7 mouse cellular contexts compared by ENCODE assay signal in genomic region chr11:62573959-62574702, GRCm38 (mm10). TPM values are rescaled to one million over a fixed set of nuclear protein-coding genes. Genes with fewer than 3 reads are reported as not detected.
DNase-seq lines count a peak whose midpoint lies in the region; ATAC-seq and TF ChIP-seq lines count a peak whose summit lies in the region.

Trpv2 (plus strand) TSS chr11:62574486.

- DNase-seq in lung, postnatal 0 days (ENCODE audit: low spot score) = no peak
- no peak for DNase-seq in lung, adult 18-20 months
- no peak for DNase-seq in layer of hippocampus, postnatal 14 days (ENCODE audit: low spot score in 2 of 2)
- DNase-seq in midbrain, embryonic 14.5 days = no peak
- no peak for DNase-seq in Muller cell, postnatal 12 days (ENCODE audit: inconsistent ontology term)
- no peak for DNase-seq in cerebellum, postnatal 25 days

- H3K27me3 ChIP-seq in lung, postnatal 0 days (replicated peaks; ENCODE audit: insufficient read depth, low read length) = no peaks in the 10 kb centered on the region
- H3K27me3 ChIP-seq in embryonic facial prominence, embryonic 15.5 days = no peaks in the 10 kb centered on the region
- no peaks in the 10 kb centered on the region for H3K27me3 ChIP-seq in midbrain, embryonic 14.5 days (ENCODE audit: control insufficient read depth, insufficient read depth, low read length)

- H3K4me1 ChIP-seq in lung, postnatal 0 days (ENCODE audit: insufficient read depth, low read depth, low read length) = no peaks in the 10 kb centered on the region
- peaks cover 16% of the 10 kb centered on the region for H3K4me1 ChIP-seq in embryonic facial prominence, embryonic 15.5 days
- H3K4me1 ChIP-seq in midbrain, embryonic 14.5 days (ENCODE audit: control insufficient read depth, insufficient read depth, low read length) = peaks cover 12% of the 10 kb centered on the region

- TF ChIP-seq EP300 in lung, postnatal 0 days (IDR thresholded peaks at IDR 0.05) = no peak

- peak within 1 kb of the TSS; percentile 46 for H3K4me3 ChIP-seq in lung, postnatal 0 days (ENCODE audit: low read depth, low read length)
- H3K4me3 ChIP-seq in embryonic facial prominence, embryonic 15.5 days (replicated peaks) = peak within 1 kb of the TSS; percentile 56
- H3K4me3 ChIP-seq in midbrain, embryonic 14.5 days (replicated peaks; ENCODE audit: low read depth, low read length) = peak within 1 kb of the TSS; percentile 59

- peak within 1 kb of the TSS; percentile 16; the same call in 1 of the 2 replicates for H3K9ac ChIP-seq in lung, postnatal 0 days (replicated peaks; ENCODE audit: low read depth)
- no peak within 1 kb of the TSS for H3K9ac ChIP-seq in embryonic facial prominence, embryonic 15.5 days
- H3K9ac ChIP-seq in midbrain, embryonic 14.5 days (replicated peaks; ENCODE audit: low read length) = peak within 1 kb of the TSS; percentile 75

- no peaks in the 10 kb centered on the region for H3K36me3 ChIP-seq in lung, postnatal 0 days (ENCODE audit: insufficient read depth, low read length)
- no peaks in the 10 kb centered on the region for H3K36me3 ChIP-seq in embryonic facial prominence, embryonic 15.5 days
- 0 out of 2 replicates have a peak, but pooled peaks cover 3% of the 10 kb centered on the region for H3K36me3 ChIP-seq in midbrain, embryonic 14.5 days (ENCODE audit: control insufficient read depth, insufficient read depth, low read length)

- H3K27ac ChIP-seq in lung, postnatal 0 days (ENCODE audit: low read length) = no peak within 1 kb of the TSS
- H3K27ac ChIP-seq in embryonic facial prominence, embryonic 15.5 days (replicated peaks) = no peak within 1 kb of the TSS
- no peak within 1 kb of the TSS for H3K27ac ChIP-seq in midbrain, embryonic 14.5 days (replicated peaks; ENCODE audit: low read depth, low read length)

- ATAC-seq in lung, postnatal 0 days = no peak
- no peak for ATAC-seq in embryonic facial prominence, embryonic 15.5 days (ENCODE audit: insufficient number of reproducible peaks, low FRiP score, low TSS enrichment, low read depth)
- ATAC-seq in midbrain, embryonic 14.5 days (ENCODE audit: low FRiP score, low TSS enrichment) = no peak

- 67% methylated on average over 6 of the region's 6 CpGs for WGBS in lung, postnatal 0 days
- WGBS in embryonic facial prominence, embryonic 15.5 days = 73% methylated on average over 6 of the region's 6 CpGs
- WGBS in midbrain, embryonic 14.5 days = 84% methylated on average over 6 of the region's 6 CpGs

- no peak for TF ChIP-seq CTCF in lung, postnatal 0 days (IDR thresholded peaks at IDR 0.05)

- peak within 1 kb of the TSS; percentile 93 for H3K4me2 ChIP-seq in lung, postnatal 0 days (replicated peaks; ENCODE audit: low read depth, low read length)
- peak within 1 kb of the TSS; percentile 99 for H3K4me2 ChIP-seq in embryonic facial prominence, embryonic 15.5 days (replicated peaks)
- H3K4me2 ChIP-seq in midbrain, embryonic 14.5 days (ENCODE audit: low read length) = peak within 1 kb of the TSS; percentile 99

- H3K9me3 ChIP-seq in lung, postnatal 0 days (ENCODE audit: low read length) = no peaks in the 10 kb centered on the region
- H3K9me3 ChIP-seq in embryonic facial prominence, embryonic 15.5 days (replicated peaks) = no peaks in the 10 kb centered on the region
- no peaks in the 10 kb centered on the region for H3K9me3 ChIP-seq in midbrain, embryonic 14.5 days (ENCODE audit: control insufficient read depth, low read length)

RNA-seq across cellular contexts. Expression of gene Trpv2, which starts in this region (rescaled TPM):
- polyA plus RNA-seq in lung, postnatal 0 days (2015; fragmentation: Nextera tagmentation; extraction: Ambion mirVana) = 6.1 and 6.2 TPM in 2 replicates
- polyA plus RNA-seq in embryonic facial prominence, embryonic 15.5 days (2015; fragmentation: Nextera tagmentation; extraction: Ambion mirVana) = 5.3 and 6.4 TPM in 2 replicates
- 10 to 100 TPM; 18.4 to 21.5 TPM for total RNA-seq in layer of hippocampus, postnatal 14 days (2021)
- 26.4 and 28.0 TPM in 2 replicates for polyA plus RNA-seq in midbrain, embryonic 14.5 days (2014; fragmentation: Nextera tagmentation; extraction: Ambion mirVana)
